In genomic region chr16:38755452-38756176, GRCm38 (mm10) we compare ENCODE assay signal across 9 mouse cellular contexts. TPM values are rescaled to one million over a fixed set of nuclear protein-coding genes. Genes with fewer than 3 reads are reported as not detected.
DNase-seq lines count a peak whose midpoint lies in the region; ATAC-seq lines count a peak whose summit lies in the region.
"Had no signal": no experiment of that assay in that cellular context is flagged by ENCODE, and none has a peak within 500 bp of the region (broad histone marks: within the 10 kb centered on the region; RNA-seq: fewer than 3 reads in every experiment).

No protein-coding gene starts in this region.

- no peak overlapping the region for H3K9ac ChIP-seq in heart, embryonic 15.5 days
- no peak overlapping the region for H3K9ac ChIP-seq in limb, embryonic 13.5 days

- no peak for ATAC-seq in heart, embryonic 15.5 days (replicated peaks; ENCODE audit: insufficient number of reproducible peaks, insufficient read depth, low FRiP score, low read depth)
- no peak for ATAC-seq in limb, embryonic 13.5 days (ENCODE audit: low FRiP score, low read depth)
- ATAC-seq in erythroid progenitor cell, adult 5-6 weeks (replicated peaks; ENCODE audit: low FRiP score, poor library complexity, severe bottlenecking) = no peak

- H3K4me3 ChIP-seq in heart, embryonic 15.5 days = no peak overlapping the region
- no peak overlapping the region for H3K4me3 ChIP-seq in brown adipose tissue, adult 24 weeks (ENCODE audit: insufficient read depth, low read depth, low read length)
- no peak overlapping the region for H3K4me3 ChIP-seq in limb, embryonic 13.5 days

- H3K4me1 ChIP-seq in heart, embryonic 15.5 days (replicated peaks) = peaks cover 25% of the 10 kb centered on the region
- peaks cover 27% of the 10 kb centered on the region for H3K4me1 ChIP-seq in brown adipose tissue, adult 24 weeks (ENCODE audit: control insufficient read depth, insufficient read depth, insufficient read length, low read length)
- H3K4me1 ChIP-seq in limb, embryonic 13.5 days = peaks cover 50% of the 10 kb centered on the region

- peaks cover 8% of the 10 kb centered on the region for H3K36me3 ChIP-seq in heart, embryonic 15.5 days
- H3K36me3 ChIP-seq in limb, embryonic 13.5 days = peaks cover 35% of the 10 kb centered on the region

- H3K27me3 ChIP-seq in heart, embryonic 15.5 days = no peaks in the 10 kb centered on the region
- H3K27me3 ChIP-seq in limb, embryonic 13.5 days = no peaks in the 10 kb centered on the region

- DNase-seq in heart, postnatal 36 days = no peak
- DNase-seq in 416B (ENCODE audit: low read depth) = peak; percentile 75
- no peak for DNase-seq in left cerebral cortex, adult 18-20 months (ENCODE audit: low spot score in 2 of 2)
- DNase-seq in adrenal gland, adult (ENCODE audit: inconsistent age in 2 of 2, low spot score in 1 of 2) = no peak
- DNase-seq: thymus, postnatal 36 days had no signal

- intact Hi-C loops in heart, postnatal 36 days (cut with DNase I) = no loop called here

- no peaks in the 10 kb centered on the region for H3K9me3 ChIP-seq in heart, embryonic 15.5 days (replicated peaks)
- H3K9me3 ChIP-seq in limb, embryonic 13.5 days = no peaks in the 10 kb centered on the region; the same call in 1 of the 2 replicates

- H3K4me2 ChIP-seq in heart, embryonic 15.5 days = no peak overlapping the region
- H3K4me2 ChIP-seq in limb, embryonic 13.5 days (replicated peaks) = 0 out of 2 replicates have a peak overlapping the region, but pooled peaks have one; percentile 21

- H3K27ac ChIP-seq in heart, embryonic 15.5 days = peak overlapping the region; percentile 71
- H3K27ac ChIP-seq in brown adipose tissue, adult 24 weeks (replicated peaks; ENCODE audit: low read depth, low read length) = peak overlapping the region; percentile 87
- peak overlapping the region; percentile 33; the same call in 1 of the 2 replicates for H3K27ac ChIP-seq in limb, embryonic 13.5 days

- 47% methylated on average over 7 of the region's 7 CpGs for WGBS in heart, embryonic 15.5 days
- WGBS in limb, embryonic 13.5 days = 34% methylated on average over 7 of the region's 7 CpGs

RNA-seq across cellular contexts. Expression of gene B4galt4, which starts 13.6 kb away (rescaled TPM):
- polyA plus RNA-seq in heart, embryonic 15.5 days (2015; fragmentation: Nextera tagmentation; extraction: Ambion mirVana) = 21.9 and 24.9 TPM in 2 replicates
- 10 to 100 TPM; 10.1 to 11.9 TPM for total RNA-seq in heart, postnatal 36 days (2021)
- polyA plus RNA-seq in brown adipose tissue, adult 24 weeks (2012; ENCODE audit: insufficient read depth, insufficient read length, missing spikeins) = 2.4 and 3.5 TPM in 2 replicates
- 36.7 and 37.2 TPM in 2 replicates for polyA plus RNA-seq in limb, embryonic 13.5 days (2015; fragmentation: Nextera tagmentation; extraction: Ambion mirVana)
- total RNA-seq in erythroid progenitor cell, adult 5-6 weeks (2015; ENCODE audit: low replicate concordance) = 4.3 and 8.8 TPM in 2 replicates
- 2.2 and 6.7 TPM in 2 replicates for total RNA-seq in erythroid progenitor cell, adult 5-6 weeks (2017; ENCODE audit: low replicate concordance)
- total RNA-seq in left cerebral cortex, adult 18-20 months (2021) = 10 to 100 TPM; 21.5 to 23.0 TPM

RNA-seq across cellular contexts. Expression of gene Arhgap31, which starts 42.5 kb away (rescaled TPM):
- polyA plus RNA-seq in heart, embryonic 15.5 days (2015; fragmentation: Nextera tagmentation; extraction: Ambion mirVana) = 36.1 and 36.5 TPM in 2 replicates
- 10 to 100 TPM; 37.4 to 43.5 TPM for total RNA-seq in heart, postnatal 36 days (2021)
- 7.5 and 9.7 TPM in 2 replicates for polyA plus RNA-seq in brown adipose tissue, adult 24 weeks (2012; ENCODE audit: insufficient read depth, insufficient read length, missing spikeins)
- 13.3 and 14.5 TPM in 2 replicates for polyA plus RNA-seq in limb, embryonic 13.5 days (2015; fragmentation: Nextera tagmentation; extraction: Ambion mirVana)
- 3.6 and 5.0 TPM in 2 replicates for total RNA-seq in erythroid progenitor cell, adult 5-6 weeks (2015; ENCODE audit: low replicate concordance)
- total RNA-seq in erythroid progenitor cell, adult 5-6 weeks (2017; ENCODE audit: low replicate concordance) = 0.83 and 1.2 TPM in 2 replicates
- 10 to 100 TPM; 14.7 to 17.8 TPM for total RNA-seq in left cerebral cortex, adult 18-20 months (2021)

RNA-seq across cellular contexts. Expression of gene Upk1b, which starts 44.5 kb away (rescaled TPM):
- 15.4 and 18.2 TPM in 2 replicates for polyA plus RNA-seq in heart, embryonic 15.5 days (2015; fragmentation: Nextera tagmentation; extraction: Ambion mirVana)
- total RNA-seq in heart, postnatal 36 days (2021) = 1 to 10 TPM; 3.1 to 5.9 TPM
- not detected in 2 replicates for polyA plus RNA-seq in brown adipose tissue, adult 24 weeks (2012; ENCODE audit: insufficient read depth, insufficient read length, missing spikeins)
- polyA plus RNA-seq in limb, embryonic 13.5 days (2015; fragmentation: Nextera tagmentation; extraction: Ambion mirVana) = 12.1 and 12.9 TPM in 2 replicates
- not detected in 2 replicates for total RNA-seq in erythroid progenitor cell, adult 5-6 weeks (2015; ENCODE audit: low replicate concordance)
- total RNA-seq in erythroid progenitor cell, adult 5-6 weeks (2017; ENCODE audit: low replicate concordance) = not detected in 2 replicates
- total RNA-seq in left cerebral cortex, adult 18-20 months (2021) = 1 to 10 TPM; 2.2 to 3.0 TPM

Comparison
In these comparisons a context has a peak if more than half of its experiments do, and no peak if none do; other contexts are left out.
1. H3K27ac ChIP-seq: peak in every context shown above with its lines; median percentile 87 in brown adipose tissue, adult 24 weeks; 71 in heart, embryonic 15.5 days; 33 in limb, embryonic 13.5 days.